Comparison of ENCODE assay signal across 12 mouse cellular contexts in the genomic region with DNA sequence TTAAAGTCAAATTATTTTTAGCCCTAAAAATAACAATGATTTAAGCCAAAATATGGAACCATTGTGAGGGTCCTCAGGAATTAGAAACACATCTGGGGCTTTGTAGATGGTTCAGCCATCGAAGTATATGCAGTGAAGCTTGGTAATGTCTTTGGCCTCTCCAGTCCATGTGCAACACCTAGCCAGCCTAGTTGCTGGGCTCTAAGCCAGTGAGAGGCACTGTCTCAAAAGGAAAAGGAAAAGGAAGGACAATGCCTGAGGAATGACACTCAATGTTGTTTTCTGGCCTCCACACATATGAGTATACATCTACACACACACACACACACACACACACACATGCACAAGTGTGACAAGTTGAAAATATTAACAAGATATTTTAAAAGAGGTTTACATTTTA.
DNase-seq lines count a peak whose midpoint lies in the region.
"Had no signal": no experiment of that assay in that cellular context is flagged by ENCODE, and none has a peak within 500 bp of the region (broad histone marks: within the 10 kb centered on the region; RNA-seq: fewer than 3 reads in every experiment).

No protein-coding gene starts in this region.

- DNase-seq in cerebellum, postnatal 14 days, result peak; percentile 31 to 58
- no peak for DNase-seq in cerebellum, postnatal 36 days
- peak; percentile 17 to 29 for DNase-seq in kidney, postnatal 36 days
- DNase-seq in kidney, adult 18-20 months, result no peak
- peak; percentile 6 for DNase-seq in lung, postnatal 36 days
- no peak for DNase-seq in lung, postnatal 14 days
- DNase-seq: adrenal gland, adult 8-10 months; cerebellum, adult 11-12 months; cerebellum, adult 9-10 months; gastrocnemius, postnatal 36 days; heart, adult 11 months; heart, postnatal 36 days had no signal

Comparison
In these comparisons a context has a peak if more than half of its experiments do, and no peak if none do; other contexts are left out.
1. DNase-seq: peak in cerebellum, postnatal 14 days (2 of 2), kidney, postnatal 36 days (2 of 2) and lung, postnatal 36 days (single experiment); none in cerebellum, postnatal 36 days (0 of 2), kidney, adult 18-20 months (single experiment) and lung, postnatal 14 days (single experiment).